Mouse (Mus musculus) kidney, adult 8-10 months (tissue): ENCODE results near the gene 2310030G06Rik.

Experiments used
- DNase-seq, 2 experiments: peaks; one replicate each; pipeline ENCODE4 v3.0.0; 2022

Gene 2310030G06Rik

GRCm38 (mm10) chr9:50700921-50701691 is 45.2 kb downstream of the 2310030G06Rik start:
- DNase-seq: peak in 1 of 2 experiments; percentile 31

- DNase-seq: no peak
These were observed 47.6 kb downstream of the 2310030G06Rik start for GRCm38 (mm10) chr9:50698418-50699409.

GRCm38 (mm10) chr9:50697706-50698041 is 48.7 kb downstream of the 2310030G06Rik start:
- DNase-seq: peak; percentile 70 to 71

GRCm38 (mm10) chr9:50696851-50697705 is 49.3 kb downstream of the 2310030G06Rik start:
- no peak for DNase-seq

GRCm38 (mm10) chr9:50695153-50695552 is 51.2 kb downstream of the 2310030G06Rik start:
- DNase-seq: no peak

GRCm38 (mm10) chr9:50693631-50694030 is 52.7 kb downstream of the 2310030G06Rik start:
- DNase-seq: peak; percentile 85 to 87

- peak; percentile 33 to 55 for DNase-seq
These were observed 53.4 kb downstream of the 2310030G06Rik start for GRCm38 (mm10) chr9:50692626-50693580.
